Mouse (Mus musculus): ENCODE results near the gene 6430548M08Rik.

The 6430548M08Rik gene

GRCm38 (mm10) chr8:120109149-120109548, 4.8 kb upstream of the 6430548M08Rik start:
- DNase-seq (ENCODE audit: low spot score): peak; percentile 69

DNA sequence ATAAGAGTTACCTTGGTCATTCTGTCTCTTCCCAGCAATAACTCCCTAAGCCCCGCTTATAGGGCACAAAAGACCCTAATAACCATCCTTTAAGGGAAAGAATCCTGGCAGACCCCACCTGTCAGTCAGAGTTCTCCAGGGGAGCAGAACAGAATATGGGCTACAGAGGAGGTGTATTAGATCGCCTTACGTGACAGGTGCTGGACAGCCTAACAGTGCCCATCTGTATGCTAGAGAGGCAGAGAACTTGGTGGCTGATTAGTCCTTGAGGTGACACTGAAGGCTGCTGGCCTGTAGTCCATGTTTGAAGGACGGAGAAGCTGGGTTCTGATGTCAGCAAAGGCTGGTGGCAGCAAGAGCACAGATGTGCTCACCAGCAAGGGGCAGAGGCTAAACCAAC, 3.0 kb upstream of the 6430548M08Rik start:
- no peak for DNase-seq (ENCODE audit: low spot score)

DNA sequence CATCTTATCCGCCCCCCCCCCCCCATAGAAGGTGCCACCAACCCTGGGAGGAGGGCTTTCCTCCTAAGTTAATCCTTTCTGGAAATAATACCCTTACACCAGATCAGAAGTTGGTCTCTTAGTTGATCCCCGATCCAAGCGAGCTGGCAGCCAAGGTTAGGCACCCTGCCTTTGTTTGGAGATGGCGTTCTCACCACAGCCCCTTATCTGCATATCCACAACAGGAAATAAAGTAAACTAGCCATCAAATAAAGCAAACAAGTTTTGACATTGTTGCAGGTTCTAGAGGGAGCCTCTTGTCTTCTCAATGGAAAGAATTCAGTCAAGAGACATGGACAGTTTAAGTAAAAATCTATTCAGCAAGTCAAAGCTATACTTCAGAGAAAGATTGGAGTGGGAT, 2.6 kb upstream of the 6430548M08Rik start:
- DNase-seq (ENCODE audit: low spot score): no peak

DNA sequence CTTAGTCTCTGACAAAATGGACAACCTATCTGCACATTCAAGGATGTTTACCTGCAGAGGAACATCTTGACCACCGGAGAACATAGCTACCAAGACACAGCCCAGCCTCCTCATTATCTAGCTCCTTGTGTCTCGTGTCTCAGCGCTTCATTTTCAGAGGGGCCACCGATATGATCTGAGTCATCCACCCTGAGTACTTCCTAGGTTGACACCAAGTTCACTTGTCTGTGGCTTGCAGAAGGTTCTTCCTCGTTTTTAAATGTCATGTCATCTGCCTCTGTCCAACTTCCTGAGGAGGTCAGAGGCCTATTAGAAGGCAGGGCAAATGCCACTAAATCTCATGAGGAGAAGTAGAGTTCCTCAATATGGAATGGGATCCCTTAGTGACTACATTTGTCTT, 1.4 kb upstream of the 6430548M08Rik start:
- DNase-seq (ENCODE audit: low spot score): no peak

GRCm38 (mm10) chr8:120113306-120113705, 646 bp upstream of the 6430548M08Rik start:
- peak; percentile 79 for DNase-seq (ENCODE audit: low spot score)

- no peak for DNase-seq (ENCODE audit: low spot score)
These were observed 426 bp downstream of the 6430548M08Rik start for GRCm38 (mm10) chr8:120114315-120114841.

GRCm38 (mm10) chr8:120116600-120116999, 2.6 kb downstream of the 6430548M08Rik start:
- DNase-seq (ENCODE audit: low spot score): no peak

- peak; percentile 65 for DNase-seq (ENCODE audit: low spot score)
These were observed 4.2 kb downstream of the 6430548M08Rik start for GRCm38 (mm10) chr8:120118162-120118561.

GRCm38 (mm10) chr8:120118847-120119246, 4.9 kb downstream of the 6430548M08Rik start:
- no peak for DNase-seq (ENCODE audit: low spot score)

GRCm38 (mm10) chr8:120119429-120119828, 5.5 kb downstream of the 6430548M08Rik start:
- DNase-seq (ENCODE audit: low spot score): no peak

DNA sequence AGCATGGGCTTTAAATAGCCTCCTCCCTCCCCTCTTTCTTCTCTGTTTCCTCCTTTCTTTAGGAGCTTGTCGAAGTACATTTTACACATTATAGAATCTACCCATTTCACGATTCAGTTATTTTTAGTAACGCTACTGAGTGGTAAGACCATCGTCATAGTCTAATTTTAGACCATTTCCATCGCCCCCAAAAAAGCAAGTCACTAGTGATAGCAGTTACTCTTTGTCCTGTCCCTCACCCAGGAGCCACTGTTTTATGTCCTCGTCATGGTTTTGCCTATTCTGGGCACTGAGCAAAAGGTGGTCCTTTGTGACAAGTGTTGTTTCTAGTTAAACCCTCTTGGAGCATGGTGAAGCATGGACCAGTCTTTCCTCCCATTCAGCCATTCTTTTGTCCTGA, 6.0 kb downstream of the 6430548M08Rik start:
- DNase-seq (ENCODE audit: low spot score): no peak

GRCm38 (mm10) chr8:120120951-120121350, 7.0 kb downstream of the 6430548M08Rik start:
- DNase-seq (ENCODE audit: low spot score): no peak

- peak; percentile 57 for DNase-seq (ENCODE audit: low spot score)
These were observed 10.3 kb downstream of the 6430548M08Rik start for GRCm38 (mm10) chr8:120124261-120124660.

DNA sequence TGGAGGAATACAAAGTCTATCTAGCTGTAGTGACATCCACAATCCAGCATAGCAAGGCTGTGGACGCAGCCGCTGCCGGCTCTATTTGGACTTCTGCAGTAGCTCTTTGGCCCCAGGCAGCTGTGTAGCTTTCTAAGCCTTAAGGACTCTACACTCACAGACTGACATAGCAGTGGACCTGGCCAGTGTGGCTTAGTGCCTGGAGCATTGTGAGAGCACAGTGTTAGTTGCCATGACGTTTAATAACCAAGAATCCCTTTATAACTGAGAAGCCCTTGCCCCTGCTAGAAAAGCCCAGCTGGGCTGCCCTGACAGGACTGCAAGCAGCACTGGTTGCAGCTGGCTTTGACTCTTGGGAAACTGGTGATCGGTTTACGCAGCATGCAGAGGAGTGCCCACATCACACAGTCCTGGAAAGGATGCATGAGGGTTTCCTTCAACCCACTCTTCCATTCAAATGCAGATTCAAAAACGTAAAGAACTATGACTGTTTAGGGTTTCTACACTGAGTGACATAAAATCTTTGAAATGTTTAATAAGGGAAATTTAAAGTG, 11.0 kb downstream of the 6430548M08Rik start:
- no peak for DNase-seq (ENCODE audit: low spot score)

DNA sequence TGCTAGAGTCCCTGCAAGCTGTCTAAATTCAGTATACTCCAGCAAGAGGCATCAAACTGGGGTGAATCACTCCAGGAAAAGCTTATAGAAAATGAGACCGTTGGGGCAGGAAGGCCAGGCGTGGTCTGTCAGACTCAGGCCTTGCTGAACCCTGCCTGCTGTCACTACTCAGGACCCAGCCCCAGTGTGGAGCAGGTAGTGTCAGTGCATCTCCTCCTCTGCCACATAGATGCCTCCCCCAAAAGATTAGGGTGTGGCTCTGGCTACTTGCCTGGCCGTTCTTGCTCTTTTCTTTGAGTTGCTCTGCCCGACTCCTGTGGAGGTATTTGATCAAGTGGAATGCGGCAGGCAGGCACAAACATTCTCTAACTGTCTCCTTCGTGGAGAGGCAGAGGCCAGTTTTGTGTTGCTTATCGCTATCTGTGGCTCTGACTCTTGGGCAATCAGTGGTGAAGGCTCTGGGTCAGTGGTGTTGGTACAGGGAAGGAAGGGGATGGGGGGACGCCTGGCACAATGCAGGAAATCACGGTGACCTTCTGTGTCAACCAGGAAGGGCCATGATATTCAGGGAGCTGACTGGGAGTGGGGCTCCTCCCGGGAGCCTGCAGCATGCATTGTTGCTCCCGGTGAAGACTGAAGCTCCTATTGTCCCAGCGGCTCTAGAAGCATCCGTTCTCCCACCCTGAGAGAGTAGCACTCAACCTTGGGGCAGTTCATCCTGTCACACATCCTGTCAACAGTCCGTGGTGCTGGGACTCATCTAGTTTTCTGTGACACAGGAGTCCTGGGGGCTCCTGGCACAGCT, 12.6 kb downstream of the 6430548M08Rik start:
- peak; percentile 66 for DNase-seq (ENCODE audit: low spot score)

DNA sequence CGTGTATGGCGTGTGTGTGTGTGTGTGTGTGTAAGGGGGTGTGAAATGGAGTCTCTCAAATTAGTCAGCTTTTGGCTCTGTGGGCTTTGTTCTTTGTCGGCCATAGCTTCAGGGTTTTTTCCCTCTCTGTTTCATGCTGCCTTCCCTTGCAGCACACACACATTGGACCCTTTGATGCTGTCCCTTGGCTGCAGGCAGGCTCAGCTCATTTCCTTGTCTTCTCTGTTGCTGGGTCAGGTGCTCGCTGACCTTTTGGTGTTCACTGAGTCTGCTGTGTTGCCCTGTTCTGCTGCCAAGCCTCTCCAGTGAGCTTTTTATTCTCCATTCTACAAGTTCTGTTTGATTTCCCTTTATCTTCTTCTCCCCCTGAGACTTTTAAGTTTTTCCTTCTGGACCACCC, 15.6 kb downstream of the 6430548M08Rik start:
- no peak for DNase-seq (ENCODE audit: low spot score)

GRCm38 (mm10) chr8:120131158-120131557, 17.2 kb downstream of the 6430548M08Rik start:
- DNase-seq (ENCODE audit: low spot score): no peak

DNA sequence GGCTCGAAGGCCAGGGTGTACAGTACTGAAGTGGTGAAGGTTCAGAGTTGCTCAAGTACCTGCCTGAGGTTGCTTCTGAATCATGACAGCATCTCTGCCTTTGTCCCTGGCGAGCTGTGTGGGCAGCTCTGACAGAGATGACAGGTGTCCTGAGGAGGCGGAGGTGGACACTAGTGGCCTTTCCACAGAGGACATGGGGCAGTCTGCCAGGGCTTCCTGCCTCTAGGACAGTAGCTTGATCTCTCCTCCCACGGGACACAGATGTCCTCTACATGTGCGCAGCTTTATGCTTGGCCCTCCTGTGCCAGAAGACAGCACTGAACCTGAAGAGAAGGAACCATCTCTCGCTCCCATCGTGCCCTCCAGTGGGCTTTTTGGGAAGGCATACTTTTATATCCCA, 19.2 kb downstream of the 6430548M08Rik start:
- no peak for DNase-seq (ENCODE audit: low spot score)

DNA sequence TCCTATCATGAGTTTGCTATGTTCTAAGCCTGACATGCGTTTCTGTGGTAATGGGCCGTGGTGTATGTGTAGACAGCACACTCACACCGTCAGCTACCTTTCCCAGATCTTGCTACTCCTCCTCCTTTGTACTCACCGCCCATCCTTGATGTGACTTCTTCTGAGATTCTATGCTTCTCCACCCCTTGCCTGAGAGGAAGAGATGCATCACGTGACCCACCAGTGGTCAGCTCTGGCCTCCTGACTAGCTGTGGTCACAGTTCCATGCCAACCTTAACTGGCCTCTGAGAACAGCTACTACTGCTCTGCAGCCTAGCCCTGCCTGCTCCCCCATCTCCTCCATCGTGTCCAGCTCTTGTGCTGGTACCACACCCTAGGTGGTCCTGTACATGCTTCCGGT, 21.7 kb downstream of the 6430548M08Rik start:
- no peak for DNase-seq (ENCODE audit: low spot score)

DNA sequence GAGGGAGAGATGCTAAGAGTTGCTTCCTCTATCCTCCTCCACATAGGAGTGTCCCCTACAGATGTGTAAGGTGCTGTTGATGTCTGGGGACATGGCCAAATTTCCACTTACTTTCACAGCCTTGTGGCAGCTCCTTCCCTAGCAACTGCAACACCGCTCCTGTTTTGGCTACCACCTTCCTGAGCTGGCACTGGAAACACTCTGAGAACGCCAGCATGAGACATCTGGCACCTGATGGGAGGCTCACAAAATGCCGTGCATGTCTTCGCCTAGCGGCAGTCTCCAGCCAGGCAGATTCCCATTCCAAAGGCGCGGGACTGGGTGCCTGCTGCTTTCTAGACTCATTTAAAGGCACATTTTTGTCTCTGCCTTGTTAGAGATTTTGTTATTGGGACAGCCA, 22.7 kb downstream of the 6430548M08Rik start:
- DNase-seq (ENCODE audit: low spot score): no peak

- DNase-seq (ENCODE audit: low spot score): no peak
These were observed 25.0 kb downstream of the 6430548M08Rik start for GRCm38 (mm10) chr8:120138958-120139357.

- peak; percentile 66 for DNase-seq (ENCODE audit: low spot score)
These were observed 26.8 kb downstream of the 6430548M08Rik start for GRCm38 (mm10) chr8:120140769-120141168.

- no peak for DNase-seq (ENCODE audit: low spot score)
These were observed 30.1 kb downstream of the 6430548M08Rik start for GRCm38 (mm10) chr8:120143911-120144651.
